Mouse (Mus musculus) erythroblast, embryonic 14.5 days (primary cell): ENCODE data around the gene Gstm1. TPM values are rescaled to one million over a fixed set of nuclear protein-coding genes. Genes with fewer than 3 reads are reported as not detected.
A peak's percentile ranks its signal among the peaks of the same experiment; 100 is the strongest.

Experiments used
- H3K27me3 ChIP-seq: 2 replicates; pipeline ENCODE4 v1.6.1; 2012; ENCODE audit warnings: inconsistent platforms; ENCODE audit not compliant: control insufficient read depth
- H3K36me3 ChIP-seq: 2 replicates; pipeline ENCODE4 v1.6.1; 2012; ENCODE audit warnings: mild to moderate bottlenecking, inconsistent platforms; ENCODE audit not compliant: control insufficient read depth
- H3K4me1 ChIP-seq: 2 replicates; pipeline ENCODE4 v1.6.1; 2012; ENCODE audit warnings: inconsistent platforms; ENCODE audit not compliant: control insufficient read depth
- H3K4me3 ChIP-seq: replicated peaks from 2 replicates; pipeline ENCODE3; 2012; ENCODE audit warnings: moderate library complexity, mild to moderate bottlenecking, inconsistent platforms
- H3K9me3 ChIP-seq: 2 replicates; pipeline ENCODE4 v1.6.1; 2012; ENCODE audit warnings: low read length, inconsistent platforms, mixed read lengths; ENCODE audit not compliant: control insufficient read depth
- GATA1 ChIP-seq: IDR thresholded peaks from 2 replicates; pipeline ENCODE4 v1.6.1; 2012; ENCODE audit warnings: low read length, inconsistent platforms, mixed read lengths
- TAL1 ChIP-seq: IDR thresholded peaks from 3 replicates; pipeline ENCODE4 v1.6.1; 2012; ENCODE audit warnings: low read length, inconsistent platforms, mixed read lengths
- polyA plus RNA-seq: library from polyadenylated mRNA; stranded (reverse); fragments of >175 nt; gene quantifications from 2 replicates; pipeline ENCODE4 v1.2.3, GENCODE M21; 2012

Gene Gstm1
- 3.7 and 4.9 TPM in 2 replicates for polyA plus RNA-seq

GRCm38 (mm10) chr3:108017473-108018189 lies at the start of gene Gstm1:
TSS of gene Gstm1 (minus strand) at chr3:108017973.
- H3K9me3 ChIP-seq: no peaks in the 10 kb centered on the region
- peaks cover 16% of the 10 kb centered on the region for H3K4me1 ChIP-seq
- H3K4me3 ChIP-seq: peak within 1 kb of the TSS; percentile 47
- H3K36me3 ChIP-seq: no peaks in the 10 kb centered on the region; the same call in 1 of the 2 replicates
- TF ChIP-seq GATA1 (no peak), TAL1 (no peak)
- H3K27me3 ChIP-seq: peaks cover 5% of the 10 kb centered on the region

GRCm38 (mm10) chr3:108067370-108067934 lies 49.7 kb upstream of the Gstm1 start:
- Histone ChIP-seq H3K9me3 (no peaks in the 10 kb centered on the region), H3K36me3 (peaks cover 17% of the 10 kb centered on the region), H3K4me3 (no peak overlapping the region), H3K4me1 (peaks cover 22% of the 10 kb centered on the region), H3K27me3 (no peaks in the 10 kb centered on the region)
- TF ChIP-seq GATA1 (no peak), TAL1 (no peak)

GRCm38 (mm10) chr3:108065551-108065950 lies 47.8 kb upstream of the Gstm1 start:
- H3K4me3 ChIP-seq: no peak overlapping the region
- peaks cover under 1% of the 10 kb centered on the region for H3K36me3 ChIP-seq
- peaks cover 22% of the 10 kb centered on the region for H3K4me1 ChIP-seq
- TF ChIP-seq TAL1: no peak
- no peak for TF ChIP-seq GATA1
- no peaks in the 10 kb centered on the region for H3K27me3 ChIP-seq
- no peaks in the 10 kb centered on the region for H3K9me3 ChIP-seq

GRCm38 (mm10) chr3:108064672-108065071 lies 46.9 kb upstream of the Gstm1 start:
- Histone ChIP-seq H3K4me3 (no peak overlapping the region), H3K36me3 (no peaks in the 10 kb centered on the region), H3K27me3 (no peaks in the 10 kb centered on the region), H3K4me1 (peaks cover 13% of the 10 kb centered on the region), H3K9me3 (no peaks in the 10 kb centered on the region)
- TF ChIP-seq GATA1: no peak
- no peak for TF ChIP-seq TAL1

- no peaks in the 10 kb centered on the region for H3K9me3 ChIP-seq
- H3K4me1 ChIP-seq: peaks cover 4% of the 10 kb centered on the region
- no peaks in the 10 kb centered on the region for H3K27me3 ChIP-seq
- H3K36me3 ChIP-seq: no peaks in the 10 kb centered on the region
- H3K4me3 ChIP-seq: no peak overlapping the region
- no peak for TF ChIP-seq GATA1
- no peak for TF ChIP-seq TAL1
Observed at GRCm38 (mm10) chr3:108062648-108063047, 44.9 kb upstream of the Gstm1 start.

- no peaks in the 10 kb centered on the region for H3K9me3 ChIP-seq
- no peaks in the 10 kb centered on the region for H3K27me3 ChIP-seq
- no peak overlapping the region for H3K4me3 ChIP-seq
- TF ChIP-seq GATA1 (no peak), TAL1 (no peak)
- no peaks in the 10 kb centered on the region for H3K36me3 ChIP-seq
- peaks cover 4% of the 10 kb centered on the region for H3K4me1 ChIP-seq
Observed at GRCm38 (mm10) chr3:108061420-108061819, 43.6 kb upstream of the Gstm1 start.

GRCm38 (mm10) chr3:108050493-108050892 lies 32.7 kb upstream of the Gstm1 start:
- peaks cover 10% of the 10 kb centered on the region for H3K4me1 ChIP-seq

GRCm38 (mm10) chr3:108048306-108048705 lies 30.5 kb upstream of the Gstm1 start:
- no peaks in the 10 kb centered on the region for H3K27me3 ChIP-seq
- TF ChIP-seq TAL1 (no peak), GATA1 (no peak)
- peaks cover 29% of the 10 kb centered on the region for H3K4me1 ChIP-seq
- H3K9me3 ChIP-seq: no peaks in the 10 kb centered on the region
- no peaks in the 10 kb centered on the region for H3K36me3 ChIP-seq
- H3K4me3 ChIP-seq: no peak overlapping the region

More at GRCm38 (mm10) chr3:108050493-108050892, 32.7 kb upstream of the Gstm1 start:
- no peaks in the 10 kb centered on the region for H3K9me3 ChIP-seq
- H3K4me3 ChIP-seq: no peak overlapping the region
- TF ChIP-seq TAL1 (no peak), GATA1 (no peak)
- no peaks in the 10 kb centered on the region for H3K27me3 ChIP-seq
- H3K36me3 ChIP-seq: no peaks in the 10 kb centered on the region

GRCm38 (mm10) chr3:108046944-108047655 lies 29.3 kb upstream of the Gstm1 start:
- Histone ChIP-seq H3K9me3 (no peaks in the 10 kb centered on the region), H3K36me3 (no peaks in the 10 kb centered on the region), H3K27me3 (no peaks in the 10 kb centered on the region), H3K4me3 (no peak overlapping the region), H3K4me1 (peaks cover 30% of the 10 kb centered on the region)
- TF ChIP-seq GATA1: no peak
- no peak for TF ChIP-seq TAL1
